Mouse (Mus musculus) CD8-positive naive resting alpha-beta T cell, adult 2 months (primary cell): ENCODE data around the gene Cytip.

ENCODE experiments used
- DNase-seq, 2 experiments: peaks; one replicate each; pipeline ENCODE4 v3.0.0; 2022; ENCODE audit warnings: low read depth in 2 of 2, low spot score in 2 of 2

Gene Cytip

GRCm38 (mm10) chr2:58195346-58195745 is at the start of gene Cytip:
Gene Cytip (minus strand): TSS chr2:58195532.
- no peak for DNase-seq

DNA sequence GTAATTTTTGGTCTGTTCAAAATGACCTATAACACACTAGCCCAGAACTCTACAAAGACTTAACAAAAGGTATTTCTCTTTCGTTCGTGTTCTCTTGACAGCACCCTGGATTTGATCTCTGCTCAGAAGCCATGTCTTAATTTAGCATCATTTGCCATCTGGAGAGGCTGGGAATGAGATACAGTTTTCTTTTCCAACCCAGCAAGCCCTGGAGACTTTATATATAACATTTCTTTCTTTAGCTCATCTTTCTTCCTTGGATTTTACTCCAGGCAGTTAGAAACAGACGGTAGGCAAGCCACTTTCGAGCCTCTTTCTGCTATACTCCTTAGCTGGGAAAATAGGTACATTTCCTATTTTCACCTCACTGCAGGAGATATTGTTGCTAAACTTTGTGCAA is 45.3 kb upstream of the Cytip start:
- DNase-seq, result no peak

GRCm38 (mm10) chr2:58237487-58237886 is 42.2 kb upstream of the Cytip start:
- DNase-seq, result no peak

DNA sequence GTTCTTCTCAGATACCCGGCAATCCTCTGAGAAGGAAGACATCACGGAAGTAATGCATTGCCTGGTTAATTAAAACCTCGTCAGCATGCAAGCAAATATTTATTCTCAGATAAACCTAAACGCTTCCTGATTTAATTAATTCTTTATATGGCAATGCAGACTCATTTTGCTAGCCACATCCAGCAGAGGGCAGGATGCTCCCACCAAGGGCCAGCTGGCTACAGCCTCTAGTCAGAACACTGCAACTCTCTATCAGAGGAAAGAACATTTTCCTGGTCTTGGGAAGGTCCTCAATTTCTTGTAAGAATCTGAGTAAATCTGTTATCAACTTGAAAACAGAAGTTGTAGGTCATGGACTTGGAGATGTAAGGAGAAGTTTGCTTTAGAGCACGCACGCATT is 4.1 kb upstream of the Cytip start:
- DNase-seq, result peak in 1 of 2 experiments; percentile 41

- DNase-seq, result no peak
These were observed 1.5 kb upstream of the Cytip start for GRCm38 (mm10) chr2:58196880-58197279.

DNA sequence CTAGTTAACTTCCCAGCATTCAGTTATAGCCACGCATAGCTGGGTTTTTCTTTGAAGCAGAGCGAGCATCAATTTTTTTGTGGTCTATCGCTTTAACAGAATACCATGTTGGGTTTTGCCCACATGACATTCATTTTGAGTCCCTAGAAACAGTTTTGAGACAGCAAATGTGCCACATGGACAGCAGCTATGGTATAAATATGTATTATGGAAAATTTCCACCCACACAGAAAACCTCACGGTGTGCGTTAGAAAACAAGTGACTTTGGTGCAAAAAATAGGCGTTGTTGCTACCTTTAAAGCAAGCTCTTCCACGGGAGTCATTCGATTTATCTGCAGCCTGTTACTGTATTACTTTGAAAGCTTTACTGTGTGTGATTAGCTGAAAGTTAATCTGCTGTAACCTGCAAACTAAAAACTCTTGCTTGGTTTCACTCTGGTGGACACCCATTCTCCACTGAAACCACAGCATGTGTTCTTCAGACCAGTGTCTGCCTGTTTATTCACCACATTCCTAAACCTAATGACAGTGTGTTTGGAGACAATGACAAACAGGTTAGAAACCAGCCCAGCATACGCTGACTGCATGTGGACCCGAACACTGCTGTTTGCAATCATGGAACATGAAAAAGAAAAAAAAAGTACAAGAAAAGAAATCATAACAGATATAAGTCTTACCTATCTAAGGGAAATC is 763 bp downstream of the Cytip start:
- peak in 1 of 2 experiments; percentile 7 for DNase-seq

DNA sequence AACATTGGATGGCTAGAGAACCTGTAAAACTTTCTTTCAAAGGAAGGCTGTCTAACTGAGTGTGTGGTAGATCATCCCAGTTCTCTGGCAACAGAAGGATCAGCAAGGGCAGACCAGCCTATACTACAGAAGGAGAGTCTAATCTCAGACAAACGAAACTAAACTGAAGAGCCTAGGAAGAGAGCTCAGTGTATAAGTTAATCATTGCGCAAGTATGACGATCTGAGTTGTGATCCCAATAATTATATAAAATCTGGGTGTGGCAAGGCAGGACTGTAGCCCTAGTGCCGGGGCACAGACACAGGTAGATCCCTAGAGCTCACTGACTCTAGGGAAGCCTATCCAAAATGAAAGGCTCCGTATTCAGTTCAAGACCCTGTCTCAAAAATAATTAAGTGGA is 3.2 kb downstream of the Cytip start:
- DNase-seq, result no peak

DNA sequence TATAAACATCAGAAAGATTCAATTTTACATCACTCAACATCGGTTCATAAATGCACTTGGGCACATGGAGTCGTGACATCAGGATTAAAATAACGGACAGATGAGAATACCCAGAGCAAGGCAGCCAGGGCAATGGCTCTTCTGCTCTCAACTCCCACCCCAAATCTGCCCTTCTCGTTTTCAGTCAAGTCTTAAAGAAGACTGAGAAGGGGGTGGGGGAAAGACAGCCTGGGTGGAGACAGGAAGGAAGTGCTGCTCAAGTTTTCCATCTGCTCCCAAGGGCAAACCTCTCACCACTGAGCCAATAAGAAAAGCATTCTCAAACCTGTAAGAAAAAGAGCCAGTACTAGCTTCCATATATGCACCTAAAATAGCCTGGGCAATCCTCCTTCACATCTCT is 5.8 kb downstream of the Cytip start:
- DNase-seq, result no peak

DNA sequence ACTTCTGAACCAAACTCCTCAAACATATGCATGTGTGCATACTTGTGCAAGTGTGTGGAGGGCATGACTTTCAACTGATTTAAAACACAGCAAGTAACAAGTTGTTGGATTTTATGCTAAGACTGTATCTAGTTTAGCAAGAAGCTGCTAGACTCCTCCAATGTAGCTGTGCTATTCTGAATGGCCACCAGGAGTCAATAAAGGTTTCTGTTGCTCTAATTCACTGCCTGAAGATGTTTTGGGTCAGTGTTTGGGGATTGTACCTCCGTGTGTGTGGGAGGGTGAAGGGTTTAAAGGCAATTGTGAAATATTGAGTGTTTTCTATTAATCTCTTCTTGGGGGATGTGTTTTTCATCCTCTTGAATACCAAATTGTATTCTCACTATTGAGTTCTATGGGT is 6.4 kb downstream of the Cytip start:
- peak in 1 of 2 experiments; percentile 24 for DNase-seq

DNA sequence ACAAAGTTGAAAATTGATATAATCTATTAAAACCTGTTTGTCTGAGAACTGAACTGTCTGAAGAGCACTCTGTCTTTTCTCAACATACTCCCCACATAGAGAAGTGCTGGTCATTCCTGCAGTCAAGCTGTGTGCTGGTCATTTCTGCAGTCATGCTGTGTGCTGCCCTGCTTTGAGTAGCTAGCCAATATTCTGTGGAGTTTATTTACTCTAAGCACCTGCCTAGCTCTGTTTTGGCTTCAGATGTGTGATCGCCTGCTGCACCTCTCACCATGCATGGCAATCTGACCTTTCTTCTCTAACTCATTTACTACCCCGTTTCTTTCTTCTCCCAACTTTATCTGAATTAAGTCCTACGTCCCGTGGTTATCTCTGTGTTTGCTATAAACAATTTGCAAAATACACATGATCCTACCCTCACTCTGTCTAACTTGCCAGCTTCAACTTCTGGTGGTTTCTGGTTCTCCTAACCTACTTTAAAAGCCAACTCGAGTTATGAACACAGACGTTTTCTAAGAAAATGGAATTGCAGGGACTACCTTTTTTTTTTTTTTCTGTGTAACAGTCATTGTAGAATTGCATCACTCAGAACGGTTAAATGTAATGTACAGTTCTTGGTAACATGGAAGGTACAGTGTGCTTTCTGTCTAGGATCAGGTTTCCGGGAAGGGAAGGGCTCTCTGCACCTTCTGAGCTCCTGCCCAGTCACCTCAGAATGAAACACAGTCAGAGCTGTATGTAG is 7.9 kb downstream of the Cytip start:
- no peak for DNase-seq

GRCm38 (mm10) chr2:58184197-58184596 is 11.1 kb downstream of the Cytip start:
- DNase-seq, result no peak

DNA sequence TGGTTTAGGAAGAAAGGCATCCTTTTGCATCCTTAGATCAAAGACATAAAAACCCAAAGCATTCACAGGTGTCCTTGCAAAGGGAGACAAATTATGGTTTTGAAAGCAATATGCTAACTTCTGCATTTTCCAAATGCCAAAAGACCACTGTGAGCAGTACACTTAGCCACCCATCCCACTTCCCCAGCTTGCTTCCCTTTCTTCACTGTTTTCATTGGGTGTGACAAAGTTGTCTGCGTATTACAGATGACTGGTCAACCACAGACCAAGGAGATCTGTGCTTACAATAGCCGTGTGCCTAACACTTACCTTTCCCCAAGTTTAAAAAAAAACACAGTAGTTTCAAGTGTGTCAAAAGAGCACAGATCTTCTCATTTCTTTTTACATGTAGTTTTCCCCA is 11.7 kb downstream of the Cytip start:
- no peak for DNase-seq

DNA sequence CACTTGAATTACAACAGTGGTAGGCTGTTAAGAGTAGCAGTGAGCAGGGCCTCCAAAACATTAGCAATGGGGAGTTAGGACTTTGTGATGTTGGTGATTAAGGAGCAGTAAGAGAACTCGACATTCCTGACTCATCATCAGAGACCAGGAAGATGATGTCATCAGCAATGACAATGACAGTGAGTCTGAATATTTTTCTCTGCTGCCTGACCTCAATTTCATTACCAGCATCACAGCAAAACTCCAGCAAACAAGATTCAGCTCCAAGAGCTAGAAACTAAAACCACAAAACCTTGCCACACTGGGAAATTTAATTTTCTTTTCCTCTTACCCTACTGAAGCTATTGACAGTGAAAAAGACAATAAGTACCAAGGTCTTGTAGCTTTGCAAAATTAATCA is 14.6 kb downstream of the Cytip start:
- DNase-seq, result no peak

DNA sequence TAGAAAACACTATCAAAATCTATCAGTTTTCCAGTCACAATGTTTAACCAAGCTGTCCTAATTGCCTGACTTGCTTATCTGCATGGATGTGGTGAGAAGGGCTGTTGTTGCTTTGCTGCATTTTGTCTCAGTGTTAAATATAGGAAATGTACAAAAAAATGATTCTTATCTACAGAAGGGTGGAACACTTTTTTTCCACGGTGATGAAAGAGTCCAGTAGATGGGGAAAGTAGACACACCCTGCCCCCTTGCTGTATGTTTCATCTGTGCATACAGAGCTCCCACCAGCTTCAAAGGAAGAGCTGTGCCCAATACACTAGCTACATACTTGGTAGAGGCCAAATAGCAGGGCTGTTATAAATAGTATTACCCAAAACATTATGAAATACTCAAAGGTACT is 16.3 kb downstream of the Cytip start:
- peak; percentile 39 to 56 for DNase-seq

DNA sequence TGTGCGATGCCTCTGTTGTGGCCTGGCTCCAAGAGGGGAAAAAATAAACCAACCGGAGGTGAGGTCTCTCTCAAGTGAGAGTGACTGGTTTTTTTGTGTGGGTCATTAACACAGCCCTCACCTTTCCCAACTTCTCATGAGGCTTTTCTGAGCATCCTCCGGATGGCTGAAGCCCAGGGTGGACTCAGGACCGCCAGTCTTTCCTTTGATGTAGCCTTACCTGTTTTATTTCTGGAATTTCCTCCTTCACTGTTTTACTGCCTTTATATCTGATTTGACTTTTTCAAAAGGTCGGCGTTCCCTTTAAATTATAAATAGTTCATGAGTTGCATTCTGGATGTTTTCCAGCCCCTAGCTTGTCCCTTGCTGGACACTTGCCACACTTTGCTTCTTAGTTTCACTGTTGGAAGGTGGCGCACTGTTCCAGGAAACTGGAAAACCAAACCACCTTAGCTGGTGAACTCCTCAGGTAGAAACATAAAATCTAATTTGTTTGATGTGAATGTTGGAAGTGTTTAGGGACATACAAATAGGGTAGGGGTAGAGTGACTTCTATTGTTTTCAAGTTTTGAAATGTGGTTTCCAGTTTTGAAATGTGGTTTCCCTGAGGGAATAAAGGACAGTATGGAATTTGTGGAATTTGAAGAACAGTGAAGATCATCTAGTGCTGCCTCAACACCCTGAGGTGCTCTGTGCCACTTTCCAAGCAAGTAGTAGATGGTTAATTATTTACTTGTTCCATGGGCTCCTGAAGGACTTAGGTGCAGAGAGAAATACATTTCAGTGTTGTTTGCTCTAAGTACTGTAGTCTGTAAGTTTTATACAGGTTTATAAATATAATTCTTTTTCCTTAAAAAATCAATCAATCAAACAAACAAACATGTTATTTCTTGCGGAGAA is 19.7 kb downstream of the Cytip start:
- DNase-seq, result no peak

DNA sequence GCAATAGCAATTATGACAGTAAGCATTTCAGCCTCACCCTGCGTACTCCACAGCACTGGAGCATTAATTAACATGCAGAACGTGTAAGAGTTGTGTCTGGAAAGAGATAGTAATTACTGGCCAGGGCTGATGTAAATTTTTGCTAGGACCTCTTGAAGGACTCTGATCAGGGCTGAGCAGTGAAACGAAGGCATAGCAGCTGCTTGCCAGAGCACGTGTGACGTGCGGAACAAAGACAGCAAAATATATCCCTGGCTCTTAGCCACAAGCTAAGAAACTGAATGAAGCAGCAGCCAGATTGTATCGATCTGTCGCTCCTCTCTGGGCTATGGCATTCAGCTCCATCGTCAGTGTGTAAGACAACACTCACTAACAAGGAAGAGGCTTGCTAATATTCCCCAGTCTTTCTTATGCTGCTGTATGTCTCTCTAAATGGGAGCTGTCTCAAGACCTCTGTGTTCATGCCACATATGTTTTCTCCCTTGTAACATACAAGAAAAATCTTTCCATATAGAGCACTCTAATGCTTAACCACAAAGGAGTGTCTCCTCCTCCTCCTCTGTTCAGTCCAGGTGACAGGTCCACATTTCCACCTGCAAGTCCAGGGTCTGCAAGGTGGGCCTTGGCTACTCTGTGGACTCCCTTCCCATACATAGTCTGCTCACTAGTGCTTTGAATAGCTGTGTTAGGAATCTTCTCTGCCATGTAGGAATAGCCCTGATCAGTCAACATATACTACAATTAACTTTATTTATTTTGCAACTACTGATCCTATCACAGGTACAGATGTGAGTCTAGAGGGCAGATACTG is 20.7 kb downstream of the Cytip start:
- no peak for DNase-seq

- no peak for DNase-seq
These were observed 22.4 kb downstream of the Cytip start for GRCm38 (mm10) chr2:58172963-58173362.

GRCm38 (mm10) chr2:58169173-58169572 is 26.2 kb downstream of the Cytip start:
- DNase-seq, result no peak

GRCm38 (mm10) chr2:58167654-58168053 is 27.7 kb downstream of the Cytip start:
- DNase-seq, result no peak

DNA sequence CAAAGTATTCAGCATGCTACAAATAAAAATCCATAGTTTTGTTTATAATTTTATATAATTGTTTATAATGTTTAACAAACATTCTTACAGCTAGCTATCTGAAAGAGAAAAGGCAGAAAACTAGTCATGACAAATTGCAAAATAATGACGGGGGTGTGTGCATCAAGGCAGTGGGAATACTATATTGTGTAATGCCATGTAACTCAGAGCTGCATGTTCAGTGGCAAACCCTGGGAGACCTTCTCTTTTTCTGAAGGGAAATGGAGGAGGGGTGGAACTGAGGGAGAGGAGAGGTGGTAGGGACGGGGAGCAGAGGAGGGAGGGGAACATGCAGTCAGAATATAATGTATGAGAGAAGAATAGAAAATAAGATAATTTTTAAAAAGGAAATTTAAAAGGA is 28.6 kb downstream of the Cytip start:
- DNase-seq, result no peak
